Mouse (Mus musculus) duodenum, adult 2 months (tissue): ENCODE measurements around the gene Vmn2r7. TPM values are rescaled to one million over a fixed set of nuclear protein-coding genes. Genes with fewer than 3 reads are reported as not detected.

ENCODE experiments used
- polyA plus RNA-seq: library from polyadenylated mRNA; depleted of rRNA; stranded (reverse); fragments of >200 nt; gene quantifications from 2 replicates; pipeline ENCODE4 v1.2.3, GENCODE M21; 2012; ENCODE audit warnings: low replicate concordance; rRNA removed

The Vmn2r7 gene
- not detected in 2 replicates for polyA plus RNA-seq

GRCm38 (mm10) chr3:64844665-64845064, at the start of gene Vmn2r7:
Vmn2r7 (minus strand) TSS chr3:64844765.

